Mouse (Mus musculus) common myeloid progenitor, adult 5-6 weeks (primary cell): ENCODE measurements around the gene Gm6685. TPM values are rescaled to one million over a fixed set of nuclear protein-coding genes. Genes with fewer than 3 reads are reported as not detected.
"Not testable (repeated sequence)": the region's sequence is repeated elsewhere in the genome, so short reads cannot be mapped to it uniquely, and the experiment has no call there.

ENCODE experiments used
- ATAC-seq: replicated peaks from 2 replicates; pipeline ENCODE4 v1.8.0; 2016; ENCODE audit warnings: low read depth, mild to moderate bottlenecking, moderate TSS enrichment, inconsistent platforms; ENCODE audit not compliant: poor library complexity, severe bottlenecking
- total RNA-seq: library from RNA; stranded (forward); fragments of 200-1000, 187-1606 nt; gene quantifications from 2 replicates; pipeline ENCODE4 v1.2.3, GENCODE M21; 2017

The Gm6685 gene
- total RNA-seq = 1.9 TPM in 1 of 2 replicates, not detected in the other

GRCm38 (mm10) chr11:28339224-28340150, at the start of gene Gm6685:
Gm6685 (minus strand) TSS chr11:28339867.
- ATAC-seq = peak; percentile 59

- ATAC-seq = no peak
Measured at GRCm38 (mm10) chr11:28375891-28376290, 36.2 kb upstream of the Gm6685 start.

- ATAC-seq = no peak
Measured at GRCm38 (mm10) chr11:28374636-28375035, 35.0 kb upstream of the Gm6685 start.

- not testable (repeated sequence) for ATAC-seq
Measured at GRCm38 (mm10) chr11:28371381-28371780, 31.7 kb upstream of the Gm6685 start.

GRCm38 (mm10) chr11:28365929-28366244, 26.2 kb upstream of the Gm6685 start:
- no peak for ATAC-seq

- ATAC-seq = peak; percentile 99
Measured at GRCm38 (mm10) chr11:28365209-28365928, 25.7 kb upstream of the Gm6685 start.

GRCm38 (mm10) chr11:28343465-28343864, 3.8 kb upstream of the Gm6685 start:
- peak; percentile 63 for ATAC-seq

GRCm38 (mm10) chr11:28341887-28342286, 2.2 kb upstream of the Gm6685 start:
- no peak for ATAC-seq

- no peak for ATAC-seq
Measured at GRCm38 (mm10) chr11:28327878-28328277, 11.8 kb downstream of the Gm6685 start.

- ATAC-seq = no peak
Measured at GRCm38 (mm10) chr11:28313396-28313795, 26.3 kb downstream of the Gm6685 start.

- no peak for ATAC-seq
Measured at GRCm38 (mm10) chr11:28307723-28308122, 31.9 kb downstream of the Gm6685 start.

- ATAC-seq = no peak
Measured at GRCm38 (mm10) chr11:28290440-28290839, 49.2 kb downstream of the Gm6685 start.

Other genes with a start within 250 kb of the Gm6685 start
- gene Ccdc85a, start 244.5 kb upstream of the Gm6685 start, total RNA-seq = not detected in 2 replicates